Mouse (Mus musculus) MEL (cell line): ENCODE measurements around the gene Itpr2.

ENCODE experiments used
- BHLHE40 ChIP-seq: IDR thresholded peaks from 2 replicates; pipeline ENCODE4 v1.6.1; 2012; ENCODE audit warnings: low read depth, mild to moderate bottlenecking, inconsistent platforms, low read length, improper control_type of control experiment, borderline replicate concordance
- CTCF ChIP-seq, 3 experiments: IDR thresholded peaks in 2 of 3; conservative IDR thresholded peaks in 1 of 3; 2 replicates each; pipeline ENCODE4 v1.5.1; 2011 to 2012; ENCODE audit warnings: low read length in 3 of 3, low read depth in 2 of 3, mild to moderate bottlenecking in 2 of 3, improper control_type of control experiment in 1 of 3, inconsistent platforms in 1 of 3, mixed read lengths in 1 of 3, moderate library complexity in 1 of 3; ENCODE audit not compliant: control insufficient read depth in 1 of 3, insufficient read depth in 1 of 3, poor library complexity in 1 of 3, severe bottlenecking in 1 of 3
- ELF1 ChIP-seq: IDR thresholded peaks from 2 replicates; pipeline ENCODE4 v1.6.1; 2014; ENCODE audit warnings: low read depth, mild to moderate bottlenecking, inconsistent platforms, low read length, improper control_type of control experiment, moderate library complexity
- EP300 ChIP-seq, 2 experiments: IDR thresholded peaks; 2 replicates each; pipeline ENCODE4 v1.6.1; 2011; ENCODE audit warnings: improper control_type of control experiment in 2 of 2, low read length in 2 of 2, low read depth in 1 of 2, mild to moderate bottlenecking in 1 of 2
- GATA1 ChIP-seq: IDR thresholded peaks from 2 replicates; pipeline ENCODE4 v1.6.1; 2011; ENCODE audit warnings: low read depth, low read length, improper control_type of control experiment
- JUND ChIP-seq: IDR thresholded peaks from 2 replicates; pipeline ENCODE4 v1.6.1; 2011; ENCODE audit warnings: low read depth, mild to moderate bottlenecking, improper control_type of control experiment, low read length
- MAFK ChIP-seq: IDR thresholded peaks from 2 replicates; pipeline ENCODE4 v1.6.1; 2011; ENCODE audit warnings: low read depth, mild to moderate bottlenecking, low read length, improper control_type of control experiment, borderline replicate concordance
- MAZ ChIP-seq: IDR thresholded peaks from 2 replicates; pipeline ENCODE4 v1.6.1; 2012; ENCODE audit warnings: low read depth, mild to moderate bottlenecking, inconsistent platforms, low read length, improper control_type of control experiment
- POLR2A ChIP-seq, 2 experiments: IDR thresholded peaks; 2 replicates each; pipeline ENCODE4 v1.6.1; 2011 to 2012; ENCODE audit warnings: low read length in 2 of 2, mild to moderate bottlenecking in 2 of 2, control low read depth in 1 of 2, improper control_type of control experiment in 1 of 2, low read depth in 1 of 2, moderate library complexity in 1 of 2; ENCODE audit not compliant: control insufficient read depth in 1 of 2, insufficient read depth in 1 of 2, poor library complexity in 1 of 2
- POLR2AphosphoS5 ChIP-seq: IDR thresholded peaks from 2 replicates; pipeline ENCODE4 v1.6.1; 2012; ENCODE audit warnings: low read depth, borderline replicate concordance, mild to moderate bottlenecking, inconsistent platforms, low read length, moderate library complexity, mixed read lengths
- SIN3A ChIP-seq: IDR thresholded peaks from 2 replicates; pipeline ENCODE4 v1.6.1; 2012; ENCODE audit warnings: low read length, improper control_type of control experiment, inconsistent platforms
- TAL1 ChIP-seq: IDR thresholded peaks from 2 replicates; pipeline ENCODE4 v1.6.1; 2012; ENCODE audit warnings: mild to moderate bottlenecking, inconsistent platforms, low read length, moderate library complexity, mixed read lengths

DNA sequence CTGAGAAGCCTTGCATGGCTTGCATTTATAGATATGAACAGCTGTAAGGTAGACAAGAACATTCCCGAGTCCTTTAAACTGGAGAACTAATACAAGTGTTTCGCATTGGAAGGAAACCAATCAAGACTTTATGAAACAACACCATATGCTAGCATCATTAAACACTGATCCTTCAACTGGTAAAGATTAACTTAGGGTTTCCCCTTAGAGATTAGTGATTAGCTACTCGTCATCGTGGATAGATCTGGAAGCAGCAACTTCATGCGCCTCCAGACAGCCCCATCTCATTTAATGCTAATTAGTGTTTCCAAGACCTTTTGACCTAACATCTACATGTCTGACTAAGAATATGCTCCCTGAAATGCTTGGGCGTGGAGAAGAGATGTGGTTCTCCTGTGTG, 255.7 kb downstream of the Itpr2 start:
- no peak for TF ChIP-seq MAZ
- TF ChIP-seq TAL1 = no peak
- TF ChIP-seq POLR2AphosphoS5 = no peak
- TF ChIP-seq MAFK = no peak
- no peak for TF ChIP-seq BHLHE40
- no peak for TF ChIP-seq SIN3A
- TF ChIP-seq ELF1 = no peak
- no peak for TF ChIP-seq CTCF (IDR thresholded peaks at IDR 0.05 in 2 of 3, conservative IDR thresholded peaks at IDR 0.05 in 1 of 3; ENCODE audit: control insufficient read depth in 1 of 3, insufficient read depth in 1 of 3, low read depth in 2 of 3, low read length in 3 of 3, poor library complexity in 1 of 3, severe bottlenecking in 1 of 3)
- no peak for TF ChIP-seq EP300 (IDR thresholded peaks at IDR 0.05; ENCODE audit: low read depth in 1 of 2, low read length in 2 of 2)
- TF ChIP-seq GATA1 = no peak
- no peak for TF ChIP-seq JUND
- TF ChIP-seq POLR2A (IDR thresholded peaks at IDR 0.05; ENCODE audit: control insufficient read depth in 1 of 2, insufficient read depth in 1 of 2, low read depth in 1 of 2, low read length in 2 of 2, poor library complexity in 1 of 2) = no peak
